Mouse (Mus musculus) MEL (cell line): ENCODE results near the gene Nr1h4.

Experiments used
- CTCF ChIP-seq, 3 experiments: IDR thresholded peaks in 2 of 3; conservative IDR thresholded peaks in 1 of 3; 2 replicates each; pipeline ENCODE4 v1.5.1; 2011 to 2012; ENCODE audit warnings: low read length in 3 of 3, low read depth in 2 of 3, mild to moderate bottlenecking in 2 of 3, improper control_type of control experiment in 1 of 3, inconsistent platforms in 1 of 3, mixed read lengths in 1 of 3, moderate library complexity in 1 of 3; ENCODE audit not compliant: control insufficient read depth in 1 of 3, insufficient read depth in 1 of 3, poor library complexity in 1 of 3, severe bottlenecking in 1 of 3
- EP300 ChIP-seq, 2 experiments: IDR thresholded peaks; 2 replicates each; pipeline ENCODE4 v1.6.1; 2011; ENCODE audit warnings: improper control_type of control experiment in 2 of 2, low read length in 2 of 2, low read depth in 1 of 2, mild to moderate bottlenecking in 1 of 2
- ETS1 ChIP-seq: IDR thresholded peaks from 2 replicates; pipeline ENCODE4 v1.6.1; 2012; ENCODE audit warnings: low read depth, mild to moderate bottlenecking, inconsistent platforms, low read length, improper control_type of control experiment, moderate library complexity
- MEF2A ChIP-seq: IDR thresholded peaks from 2 replicates; pipeline ENCODE4 v1.6.1; 2014; ENCODE audit warnings: low read depth, mild to moderate bottlenecking, inconsistent platforms, low read length, improper control_type of control experiment; ENCODE audit not compliant: poor library complexity, insufficient replicate concordance, severe bottlenecking; ENCODE audit errors: extremely low read depth
- MXI1 ChIP-seq: IDR thresholded peaks from 2 replicates; pipeline ENCODE4 v1.6.1; 2011; ENCODE audit warnings: mild to moderate bottlenecking, low read depth, low read length, improper control_type of control experiment
- NELFE ChIP-seq: IDR thresholded peaks from 2 replicates; pipeline ENCODE4 v1.6.1; 2011; ENCODE audit warnings: low read depth, low read length, improper control_type of control experiment
- POLR2A ChIP-seq, 2 experiments: IDR thresholded peaks; 2 replicates each; pipeline ENCODE4 v1.6.1; 2011 to 2012; ENCODE audit warnings: low read length in 2 of 2, mild to moderate bottlenecking in 2 of 2, control low read depth in 1 of 2, improper control_type of control experiment in 1 of 2, low read depth in 1 of 2, moderate library complexity in 1 of 2; ENCODE audit not compliant: control insufficient read depth in 1 of 2, insufficient read depth in 1 of 2, poor library complexity in 1 of 2
- POLR2AphosphoS2 ChIP-seq: IDR thresholded peaks from 2 replicates; pipeline ENCODE4 v1.6.1; 2011; ENCODE audit warnings: low read length, improper control_type of control experiment
- SIN3A ChIP-seq: IDR thresholded peaks from 2 replicates; pipeline ENCODE4 v1.6.1; 2012; ENCODE audit warnings: low read length, improper control_type of control experiment, inconsistent platforms
- TCF12 ChIP-seq: IDR thresholded peaks from 2 replicates; pipeline ENCODE4 v1.6.1; 2014; ENCODE audit warnings: low read depth, mild to moderate bottlenecking, inconsistent platforms, low read length, improper control_type of control experiment, moderate library complexity
- USF1 ChIP-seq: IDR thresholded peaks from 2 replicates; pipeline ENCODE4 v1.6.1; 2014; ENCODE audit warnings: low read depth, mild to moderate bottlenecking, inconsistent platforms, low read length, improper control_type of control experiment, moderate library complexity
- ZMIZ1 ChIP-seq: IDR thresholded peaks from 2 replicates; pipeline ENCODE4 v1.6.1; 2012; ENCODE audit warnings: low read depth, mild to moderate bottlenecking, inconsistent platforms, low read length, improper control_type of control experiment, moderate library complexity

DNA sequence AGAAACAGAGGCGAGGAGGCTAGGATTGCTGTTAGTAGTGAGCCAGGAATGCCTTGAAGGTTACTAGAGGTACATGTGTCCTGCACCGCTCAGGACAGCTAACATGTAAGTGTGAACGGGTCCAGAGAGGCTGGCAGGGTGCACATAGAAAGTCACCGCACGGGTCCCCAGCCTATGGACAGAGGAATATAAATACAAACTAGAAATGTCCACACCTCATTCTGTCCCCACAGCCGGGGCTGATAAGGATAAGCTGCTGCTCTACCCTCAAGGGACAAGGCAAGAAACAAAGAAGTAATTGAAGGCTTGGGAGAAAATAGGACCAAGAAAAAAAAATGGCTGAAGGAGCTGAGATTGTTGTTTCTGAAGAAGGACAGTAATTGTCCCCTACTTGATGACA lies 10.5 kb upstream of the Nr1h4 start:
- TF ChIP-seq CTCF (IDR thresholded peaks at IDR 0.05 in 2 of 3, conservative IDR thresholded peaks at IDR 0.05 in 1 of 3; ENCODE audit: control insufficient read depth in 1 of 3, insufficient read depth in 1 of 3, low read depth in 2 of 3, low read length in 3 of 3, poor library complexity in 1 of 3, severe bottlenecking in 1 of 3) (no peak), ZMIZ1 (no peak), MXI1 (no peak), EP300 (IDR thresholded peaks at IDR 0.05; ENCODE audit: low read depth in 1 of 2, low read length in 2 of 2) (no peak), POLR2A (IDR thresholded peaks at IDR 0.05; ENCODE audit: control insufficient read depth in 1 of 2, insufficient read depth in 1 of 2, low read depth in 1 of 2, low read length in 2 of 2, poor library complexity in 1 of 2) (no peak), NELFE (no peak), SIN3A (no peak), MEF2A (no peak), TCF12 (no peak), USF1 (no peak), POLR2AphosphoS2 (no peak), ETS1 (no peak)
